Mouse (Mus musculus) adrenal gland, postnatal 0 days (tissue): ENCODE measurements around the gene Cacng7. TPM values are rescaled to one million over a fixed set of nuclear protein-coding genes. Genes with fewer than 3 reads are reported as not detected.

Experiments
- microRNA-seq: library from miRNA; unstranded; fragments of <30 nt; microRNA quantifications from one replicate; pipeline ENCODE4, GENCODE M21; 2016; ENCODE audit warnings: borderline replicate concordance; ENCODE audit not compliant: insufficient number of aligned reads
- polyA plus RNA-seq: library from polyadenylated mRNA; unstranded; fragments of >200 nt; fragmentation: Nextera tagmentation; extraction: Ambion mirVana; gene quantifications from 2 replicates; pipeline ENCODE4 v1.2.1, GENCODE M21; 2015

Cacng7 gene
- 0.76 and 1.6 TPM in 2 replicates for polyA plus RNA-seq

GRCm38 (mm10) chr7:3332619-3333521 lies at the start of gene Cacng7:
Gene Cacng7, plus strand, starts transcription at chr7:3332955.

GRCm38 (mm10) chr7:3288976-3289970 lies 43.5 kb upstream of the Cacng7 start, which contains the start of the genes Myadm and Prkcg:
Gene Myadm, plus strand, starts transcription at chr7:3289080.
Gene Prkcg, plus strand, starts transcription at chr7:3289179.

GRCm38 (mm10) chr7:3390413-3391080 lies 57.8 kb downstream of the Cacng7 start, which contains the start of gene Cacng8:
Gene Cacng8, plus strand, starts transcription at chr7:3390683.

Small RNAs within 50 kb of the gene (microRNA-seq; reads per million reads assigned to microRNA genes)
- gene Gm23450, result 12.3 reads per million, percentile 17 among the genes with 10 or more reads in this experiment

Other genes with a start within 250 kb of the Cacng7 start
- gene AU018091, start 163.8 kb upstream of the Cacng7 start, polyA plus RNA-seq, result 0.12 TPM in 1 of 2 replicates, not detected in the other
- gene Nlrp12, start 83.2 kb upstream of the Cacng7 start, polyA plus RNA-seq, result 0.08 and 0.35 TPM in 2 replicates
- 76.6 and 94.0 TPM in 2 replicates for gene Myadm, start 43.9 kb upstream of the Cacng7 start, polyA plus RNA-seq
- 0.18 and 0.30 TPM in 2 replicates for gene Prkcg, start 43.8 kb upstream of the Cacng7 start, polyA plus RNA-seq
- gene Cacng8, start 57.7 kb downstream of the Cacng7 start, polyA plus RNA-seq, result 2.2 and 2.8 TPM in 2 replicates
- gene Cacng6, start 91.2 kb downstream of the Cacng7 start, polyA plus RNA-seq, result 0.09 and 0.54 TPM in 2 replicates
- 0.10 and 0.38 TPM in 2 replicates for gene Tarm1, start 169.7 kb downstream of the Cacng7 start, polyA plus RNA-seq